ENCODE assay signal across 8 mouse cellular contexts in genomic region chr6:91617031-91617596, GRCm38 (mm10).
DNase-seq lines count a peak whose midpoint lies in the region; ATAC-seq lines count a peak whose summit lies in the region.

No protein-coding gene starts in this region.

- no peaks in the 10 kb centered on the region for H3K27me3 ChIP-seq in embryonic facial prominence, embryonic 11.5 days (ENCODE audit: control insufficient read depth, insufficient read depth, low read length)
- H3K27me3 ChIP-seq in liver, embryonic 16.5 days (ENCODE audit: control insufficient read depth, insufficient read depth, low read depth, low read length): no peaks in the 10 kb centered on the region
- no peaks in the 10 kb centered on the region for H3K27me3 ChIP-seq in neural tube, embryonic 12.5 days (replicated peaks)

- H3K4me3 ChIP-seq in embryonic facial prominence, embryonic 11.5 days (ENCODE audit: low read depth, low read length): peak overlapping the region; percentile 29
- H3K4me3 ChIP-seq in liver, embryonic 16.5 days (ENCODE audit: low read depth, low read length): peak overlapping the region; percentile 16; the same call in 1 of the 2 replicates
- H3K4me3 ChIP-seq in neural tube, embryonic 12.5 days: peak overlapping the region; percentile 24

- no peaks in the 10 kb centered on the region for H3K36me3 ChIP-seq in embryonic facial prominence, embryonic 11.5 days (replicated peaks; ENCODE audit: control insufficient read depth, insufficient read depth, low read depth, low read length)
- H3K36me3 ChIP-seq in liver, embryonic 16.5 days (ENCODE audit: control insufficient read depth, insufficient read depth): no peaks in the 10 kb centered on the region
- H3K36me3 ChIP-seq in neural tube, embryonic 12.5 days: no peaks in the 10 kb centered on the region

- H3K9ac ChIP-seq in embryonic facial prominence, embryonic 11.5 days (replicated peaks; ENCODE audit: low read length): peak overlapping the region; percentile 79
- H3K9ac ChIP-seq in liver, embryonic 16.5 days (ENCODE audit: low read depth, low read length): no peak overlapping the region
- H3K9ac ChIP-seq in neural tube, embryonic 12.5 days: peak overlapping the region; percentile 61

- H3K4me2 ChIP-seq in embryonic facial prominence, embryonic 11.5 days (ENCODE audit: low read depth, low read length): peak overlapping the region; percentile 73
- peak overlapping the region; percentile 47 for H3K4me2 ChIP-seq in liver, embryonic 16.5 days (ENCODE audit: low read depth, low read length)
- H3K4me2 ChIP-seq in neural tube, embryonic 12.5 days (replicated peaks): peak overlapping the region; percentile 61

- H3K9me3 ChIP-seq in embryonic facial prominence, embryonic 11.5 days (replicated peaks; ENCODE audit: control insufficient read depth, low read length): no peaks in the 10 kb centered on the region
- H3K9me3 ChIP-seq in liver, embryonic 16.5 days (replicated peaks; ENCODE audit: control insufficient read depth, low read length): no peaks in the 10 kb centered on the region
- H3K9me3 ChIP-seq in neural tube, embryonic 12.5 days: no peaks in the 10 kb centered on the region

- H3K27ac ChIP-seq in embryonic facial prominence, embryonic 11.5 days (replicated peaks; ENCODE audit: low read depth, low read length): peak overlapping the region; percentile 35
- no peak overlapping the region for H3K27ac ChIP-seq in liver, embryonic 16.5 days (ENCODE audit: low read length)
- peak overlapping the region; percentile 62; the same call in 1 of the 2 replicates for H3K27ac ChIP-seq in neural tube, embryonic 12.5 days

- WGBS in embryonic facial prominence, embryonic 11.5 days: 1% methylated on average over 13 of the region's 13 CpGs
- WGBS in liver, embryonic 16.5 days (ENCODE audit: insufficient replicate concordance): 3% methylated on average over 13 of the region's 13 CpGs
- WGBS in neural tube, embryonic 12.5 days: under 1% methylated on average over 13 of the region's 13 CpGs

- intact Hi-C loops in heart, postnatal 10 days (cut with DNase I): no loop called here

- DNase-seq in urinary bladder, postnatal 14 days (ENCODE audit: low spot score): peak; percentile 32
- DNase-seq in urinary bladder, adult 18-20 months (ENCODE audit: low spot score in 2 of 2): no peak
- peak; percentile 91 for DNase-seq in embryonic facial prominence, embryonic 11.5 days (ENCODE audit: low spot score)
- DNase-seq in heart, postnatal 10 days: peak; percentile 55 to 59
- peak; percentile 67 for DNase-seq in layer of hippocampus, adult 11-12 months (ENCODE audit: low spot score)
- DNase-seq in thymus, postnatal 0 days (ENCODE audit: low spot score): peak; percentile 91

- peak; percentile 92 for ATAC-seq in embryonic facial prominence, embryonic 11.5 days (replicated peaks; ENCODE audit: insufficient number of reproducible peaks, low FRiP score, low TSS enrichment, low read depth)
- ATAC-seq in liver, embryonic 16.5 days (ENCODE audit: low read depth): peak; percentile 78
- peak; percentile 94 for ATAC-seq in neural tube, embryonic 12.5 days (ENCODE audit: low FRiP score, low read depth)

- peaks cover 4% of the 10 kb centered on the region; the same call in 1 of the 2 replicates for H3K4me1 ChIP-seq in embryonic facial prominence, embryonic 11.5 days (ENCODE audit: control insufficient read depth, insufficient read depth, low read length)
- H3K4me1 ChIP-seq in liver, embryonic 16.5 days (ENCODE audit: control insufficient read depth, low read depth, low read length): peaks cover 2% of the 10 kb centered on the region
- peaks cover 16% of the 10 kb centered on the region for H3K4me1 ChIP-seq in neural tube, embryonic 12.5 days

Comparison
In these comparisons a context has a peak if more than half of its experiments do, and no peak if none do; other contexts are left out.
1. DNase-seq: peak in urinary bladder, postnatal 14 days (single experiment), embryonic facial prominence, embryonic 11.5 days (single experiment), heart, postnatal 10 days (2 of 2), layer of hippocampus, adult 11-12 months (single experiment) and thymus, postnatal 0 days (single experiment); none in urinary bladder, adult 18-20 months (0 of 2).
2. Peak in every context shown above with its lines, with median percentiles within 50 percentile points of each other: ATAC-seq, H3K4me2 ChIP-seq and H3K4me3 ChIP-seq.